Mouse (Mus musculus): Measurements from ENCODE around the gene Hoxa1. TPM values are rescaled to one million over a fixed set of nuclear protein-coding genes. Genes with fewer than 3 reads are reported as not detected.

Hoxa1 gene
- polyA plus RNA-seq, 1 experiment = 2.4 TPM

DNA sequence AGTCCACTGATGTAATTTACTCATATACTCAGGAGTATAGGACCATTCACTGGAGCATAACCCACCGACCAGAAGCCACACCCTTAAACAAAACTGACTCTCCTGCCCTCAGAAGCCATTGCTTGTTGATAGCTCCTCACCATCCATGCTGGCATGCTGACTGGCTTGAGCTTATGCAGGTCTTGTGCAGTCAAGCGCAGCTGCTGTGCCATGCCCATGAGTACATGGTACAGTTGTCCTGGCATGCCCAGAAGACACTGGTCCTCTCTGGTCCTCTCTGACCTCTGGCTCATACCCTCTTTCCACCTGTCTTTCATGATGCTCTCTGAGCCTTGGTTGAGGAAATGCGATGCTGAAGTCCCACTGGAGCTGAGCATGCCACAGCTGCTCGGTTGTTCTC, 34.4 kb downstream of the Hoxa1 start:
- H3K27ac ChIP-seq (ENCODE audit: insufficient read depth, low read length) = no peak overlapping the region
- H3K4me1 ChIP-seq (ENCODE audit: control insufficient read depth, insufficient read depth, low read length) = no peaks in the 10 kb centered on the region
- H3K4me3 ChIP-seq (ENCODE audit: insufficient read depth, low read length) = no peak overlapping the region
- TF ChIP-seq POLR2A (IDR thresholded peaks at IDR 0.05; ENCODE audit: low read depth, low read length) (no peak), CTCF (IDR thresholded peaks at IDR 0.05; ENCODE audit: borderline replicate concordance, insufficient read depth, low read length) (no peak)

DNA sequence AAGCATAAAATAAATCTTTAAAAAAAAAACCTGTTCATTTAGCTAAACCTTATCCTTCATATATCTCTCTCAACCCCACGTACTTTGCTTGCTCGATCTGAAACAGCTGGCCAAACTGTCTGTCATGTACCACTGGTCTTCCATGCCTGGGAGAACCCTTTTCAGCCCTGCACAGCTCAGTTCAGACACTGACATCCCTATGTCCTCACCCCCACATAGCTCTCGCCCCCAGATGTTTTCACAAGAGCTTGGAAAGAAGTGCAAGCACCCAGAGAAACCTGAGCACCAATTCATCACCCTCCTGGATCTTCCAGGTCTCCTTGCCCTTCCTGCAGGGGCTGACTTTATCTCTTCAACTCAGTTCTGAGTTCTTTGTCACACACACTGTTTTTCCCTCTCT, 36.9 kb downstream of the Hoxa1 start:
- no peaks in the 10 kb centered on the region for H3K4me1 ChIP-seq (ENCODE audit: control insufficient read depth, insufficient read depth, low read length)
- no peak overlapping the region for H3K4me3 ChIP-seq (ENCODE audit: insufficient read depth, low read length)
- TF ChIP-seq POLR2A (IDR thresholded peaks at IDR 0.05; ENCODE audit: low read depth, low read length) (no peak), CTCF (IDR thresholded peaks at IDR 0.05; ENCODE audit: borderline replicate concordance, insufficient read depth, low read length) (no peak)
- no peak overlapping the region for H3K27ac ChIP-seq (ENCODE audit: insufficient read depth, low read length)

DNA sequence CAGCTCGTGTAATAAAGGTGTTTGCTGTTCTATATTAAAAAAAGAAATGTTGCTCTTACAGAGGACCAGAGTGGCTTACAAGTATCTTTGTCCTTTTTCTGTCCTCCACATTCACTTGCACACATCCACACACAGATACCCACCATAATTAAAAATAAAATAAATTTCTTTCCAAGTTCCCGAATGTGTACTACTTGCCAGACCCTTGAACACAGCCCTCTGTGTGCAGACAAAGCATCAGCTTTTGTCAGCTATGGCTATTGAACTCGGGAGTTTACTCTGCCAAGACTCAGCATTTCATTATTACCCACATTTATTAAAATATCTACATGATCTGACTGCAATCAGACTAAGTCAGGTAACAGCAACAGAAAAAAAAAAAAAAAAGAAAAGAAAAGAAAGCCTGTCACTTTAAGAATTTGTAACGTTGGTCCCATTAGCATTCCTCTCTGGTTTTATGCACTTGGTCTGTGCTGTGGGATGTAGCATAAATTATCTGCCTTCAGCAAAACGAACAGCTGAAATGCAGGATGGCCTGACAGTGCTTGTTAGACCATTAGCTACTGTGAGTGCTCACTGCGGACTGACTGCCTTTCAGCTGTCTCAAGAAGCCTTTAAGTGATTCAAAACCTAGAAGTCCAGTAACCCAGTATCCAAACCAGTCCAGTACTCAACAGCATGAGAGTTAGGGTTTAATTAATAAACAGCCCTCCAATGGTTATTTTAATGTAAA, 39.0 kb downstream of the Hoxa1 start:
- Histone ChIP-seq H3K27ac (ENCODE audit: insufficient read depth, low read length) (no peak overlapping the region), H3K4me3 (ENCODE audit: insufficient read depth, low read length) (no peak overlapping the region), H3K4me1 (ENCODE audit: control insufficient read depth, insufficient read depth, low read length) (no peaks in the 10 kb centered on the region)
- TF ChIP-seq CTCF (IDR thresholded peaks at IDR 0.05; ENCODE audit: borderline replicate concordance, insufficient read depth, low read length) (no peak), POLR2A (IDR thresholded peaks at IDR 0.05; ENCODE audit: low read depth, low read length) (no peak)

DNA sequence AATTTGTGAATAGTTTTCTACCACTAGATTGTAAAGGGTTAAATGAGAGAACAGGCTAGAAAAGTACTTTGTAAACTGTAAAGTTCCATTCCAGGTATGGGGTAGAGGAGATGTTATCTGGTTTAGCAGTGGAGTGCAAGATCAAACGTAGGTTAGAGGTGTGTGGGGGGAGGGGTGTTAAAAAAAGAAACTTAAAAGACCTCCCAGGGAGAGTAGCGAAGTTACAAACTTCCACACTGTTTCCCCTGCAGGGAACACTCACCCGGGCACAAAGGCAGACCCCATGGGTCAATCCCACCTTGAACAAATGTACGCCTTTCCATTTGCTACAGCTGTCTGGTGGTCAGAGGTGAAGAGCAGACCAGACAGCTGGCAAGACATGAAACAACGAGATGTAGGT, 42.2 kb downstream of the Hoxa1 start:
- Histone ChIP-seq H3K27ac (ENCODE audit: insufficient read depth, low read length) (no peak overlapping the region), H3K4me3 (ENCODE audit: insufficient read depth, low read length) (no peak overlapping the region), H3K4me1 (ENCODE audit: control insufficient read depth, insufficient read depth, low read length) (no peaks in the 10 kb centered on the region)
- no peak for TF ChIP-seq POLR2A (IDR thresholded peaks at IDR 0.05; ENCODE audit: low read depth, low read length)
- no peak for TF ChIP-seq CTCF (IDR thresholded peaks at IDR 0.05; ENCODE audit: borderline replicate concordance, insufficient read depth, low read length)

DNA sequence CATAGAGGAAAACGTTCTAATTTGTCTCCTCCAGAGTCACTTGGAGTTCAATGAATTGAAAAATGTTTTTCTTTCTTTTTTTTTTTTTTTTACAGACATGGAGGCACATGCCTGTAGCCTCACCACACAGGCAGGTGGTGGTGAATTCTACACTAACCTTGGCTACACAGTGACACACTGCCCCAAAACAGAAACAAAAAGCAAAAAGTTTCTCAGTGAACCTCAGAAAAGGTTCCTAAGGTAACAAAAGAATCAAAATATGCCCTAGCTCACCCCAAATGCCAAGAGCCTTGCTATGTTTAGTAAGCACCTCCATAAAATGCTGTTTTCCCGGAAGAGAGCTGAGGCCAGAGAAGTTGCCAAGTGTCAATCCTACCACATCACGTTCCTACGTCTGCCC, 46.3 kb downstream of the Hoxa1 start:
- H3K4me1 ChIP-seq (ENCODE audit: control insufficient read depth, insufficient read depth, low read length) = no peaks in the 10 kb centered on the region
- no peak overlapping the region for H3K27ac ChIP-seq (ENCODE audit: insufficient read depth, low read length)
- TF ChIP-seq CTCF (IDR thresholded peaks at IDR 0.05; ENCODE audit: borderline replicate concordance, insufficient read depth, low read length) (no peak), POLR2A (IDR thresholded peaks at IDR 0.05; ENCODE audit: low read depth, low read length) (no peak)
- no peak overlapping the region for H3K4me3 ChIP-seq (ENCODE audit: insufficient read depth, low read length)

DNA sequence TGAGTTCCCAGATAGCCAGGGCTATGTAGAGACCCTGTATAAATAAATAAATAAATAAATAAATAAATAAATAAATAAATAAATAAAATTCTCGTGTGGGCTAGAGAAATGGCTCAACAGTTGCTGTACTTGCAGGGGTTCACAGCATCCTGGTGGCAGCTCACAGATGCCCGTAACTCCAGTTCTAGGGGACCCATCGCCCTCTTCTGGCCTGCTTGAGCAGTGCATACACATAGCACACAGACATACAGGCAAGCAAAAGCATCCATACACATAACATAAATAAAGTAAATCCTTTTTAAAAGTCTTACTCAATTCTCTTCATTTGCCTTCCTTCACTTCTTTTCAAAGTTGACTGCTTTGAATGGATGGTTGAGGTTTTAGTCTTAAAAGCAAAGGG, 50.7 kb downstream of the Hoxa1 start:
- Histone ChIP-seq H3K4me1 (ENCODE audit: control insufficient read depth, insufficient read depth, low read length) (no peaks in the 10 kb centered on the region), H3K4me3 (ENCODE audit: insufficient read depth, low read length) (no peak overlapping the region), H3K27ac (ENCODE audit: insufficient read depth, low read length) (no peak overlapping the region)
- TF ChIP-seq POLR2A (IDR thresholded peaks at IDR 0.05; ENCODE audit: low read depth, low read length) (no peak), CTCF (IDR thresholded peaks at IDR 0.05; ENCODE audit: borderline replicate concordance, insufficient read depth, low read length) (no peak)

DNA sequence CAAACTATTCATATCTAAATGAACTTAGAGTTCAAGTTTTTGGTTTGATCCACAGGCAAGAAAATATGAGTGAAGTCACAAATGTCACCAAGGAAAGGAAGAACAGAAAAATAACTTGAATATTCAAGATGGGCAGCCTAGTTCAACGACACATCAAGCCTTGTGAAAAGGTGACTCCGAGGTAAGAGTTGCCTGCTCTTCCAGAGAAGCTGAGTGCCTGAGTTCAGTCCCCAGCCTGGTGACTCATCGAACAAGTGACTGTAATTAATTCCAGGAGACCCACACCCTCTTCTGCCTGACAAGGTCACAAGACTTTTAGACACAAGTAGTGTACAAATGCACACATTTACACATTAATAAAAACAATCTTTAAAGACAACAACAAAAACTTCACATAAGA, 51.4 kb downstream of the Hoxa1 start:
- 0 out of 2 replicates have a peak, but pooled peaks cover 3% of the 10 kb centered on the region for H3K4me1 ChIP-seq (ENCODE audit: control insufficient read depth, insufficient read depth, low read length)
- no peak overlapping the region for H3K27ac ChIP-seq (ENCODE audit: insufficient read depth, low read length)
- no peak for TF ChIP-seq POLR2A (IDR thresholded peaks at IDR 0.05; ENCODE audit: low read depth, low read length)
- no peak for TF ChIP-seq CTCF (IDR thresholded peaks at IDR 0.05; ENCODE audit: borderline replicate concordance, insufficient read depth, low read length)
- no peak overlapping the region for H3K4me3 ChIP-seq (ENCODE audit: insufficient read depth, low read length)

DNA sequence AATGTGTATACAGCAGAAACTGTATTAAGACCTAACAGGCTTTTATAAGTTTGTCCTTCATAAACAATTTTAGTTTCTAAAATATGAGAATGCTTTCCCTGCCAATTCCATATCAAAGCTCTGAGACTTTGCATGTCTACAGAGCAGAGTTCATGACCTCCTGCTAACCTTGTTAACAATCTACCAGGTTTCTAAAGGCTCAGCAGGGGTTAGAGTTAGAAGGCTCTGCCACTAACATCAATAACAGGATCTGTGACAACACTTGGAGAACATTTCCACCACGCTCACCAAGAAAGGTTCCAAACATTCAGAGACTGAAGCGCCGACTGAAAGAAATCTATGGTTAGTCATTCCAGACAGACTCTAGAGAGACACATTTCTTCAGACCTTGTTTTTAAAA, 51.9 kb downstream of the Hoxa1 start:
- Histone ChIP-seq H3K27ac (ENCODE audit: insufficient read depth, low read length) (no peak overlapping the region), H3K4me3 (ENCODE audit: insufficient read depth, low read length) (no peak overlapping the region), H3K4me1 (ENCODE audit: control insufficient read depth, insufficient read depth, low read length) (0 out of 2 replicates have a peak, but pooled peaks cover 3% of the 10 kb centered on the region)
- no peak for TF ChIP-seq CTCF (IDR thresholded peaks at IDR 0.05; ENCODE audit: borderline replicate concordance, insufficient read depth, low read length)
- no peak for TF ChIP-seq POLR2A (IDR thresholded peaks at IDR 0.05; ENCODE audit: low read depth, low read length)

Other genes with a start within 250 kb of the Hoxa1 start
- 57.3 and 59.1 TPM in 2 replicates for gene Skap2, start 145.8 kb downstream of the Hoxa1 start, polyA plus RNA-seq (2011; ENCODE audit: insufficient read length, low read depth, missing spikeins)
- 4.3 and 4.8 TPM in 2 replicates for gene Hoxa2, start 6.5 kb upstream of the Hoxa1 start, polyA plus RNA-seq (2011; ENCODE audit: insufficient read length, low read depth, missing spikeins)
- gene 5730596B20Rik, start 19.2 kb upstream of the Hoxa1 start, polyA plus RNA-seq (2011; ENCODE audit: insufficient read length, low read depth, missing spikeins) = 0.23 TPM in 1 of 2 replicates, not detected in the other
- 3.0 and 4.2 TPM in 2 replicates for gene Hoxa4, start 33.4 kb upstream of the Hoxa1 start, polyA plus RNA-seq (2011; ENCODE audit: insufficient read length, low read depth, missing spikeins)
- gene Hoxa5, start 46.3 kb upstream of the Hoxa1 start, polyA plus RNA-seq (2011; ENCODE audit: insufficient read length, low read depth, missing spikeins) = 11.9 and 18.6 TPM in 2 replicates
- gene Hoxa6, start 50.4 kb upstream of the Hoxa1 start, polyA plus RNA-seq (2011; ENCODE audit: insufficient read length, low read depth, missing spikeins) = 2.8 and 4.2 TPM in 2 replicates
- 10.2 and 13.5 TPM in 2 replicates for gene Hoxa3, start 55.0 kb upstream of the Hoxa1 start, polyA plus RNA-seq (2011; ENCODE audit: insufficient read length, low read depth, missing spikeins)
- gene Gm28308, start 55.0 kb upstream of the Hoxa1 start, polyA plus RNA-seq (2011; ENCODE audit: insufficient read length, low read depth, missing spikeins) = 0.89 TPM in 1 of 2 replicates, not detected in the other
- 15.8 and 21.6 TPM in 2 replicates for gene Hoxa7, start 63.5 kb upstream of the Hoxa1 start, polyA plus RNA-seq (2011; ENCODE audit: insufficient read length, low read depth, missing spikeins)
- gene Hoxa9, start 72.8 kb upstream of the Hoxa1 start, polyA plus RNA-seq (2011; ENCODE audit: insufficient read length, low read depth, missing spikeins) = 9.9 and 13.6 TPM in 2 replicates
- gene Hoxa10, start 82.5 kb upstream of the Hoxa1 start, polyA plus RNA-seq (2011; ENCODE audit: insufficient read length, low read depth, missing spikeins) = 12.1 and 18.2 TPM in 2 replicates
- gene Hoxa11, start 87.5 kb upstream of the Hoxa1 start, polyA plus RNA-seq (2011; ENCODE audit: insufficient read length, low read depth, missing spikeins) = 5.1 and 9.2 TPM in 2 replicates
- gene Hoxa13, start 102.6 kb upstream of the Hoxa1 start, polyA plus RNA-seq (2011; ENCODE audit: insufficient read length, low read depth, missing spikeins) = 3.3 and 5.0 TPM in 2 replicates
- gene Evx1, start 155.2 kb upstream of the Hoxa1 start, polyA plus RNA-seq (2011; ENCODE audit: insufficient read length, low read depth, missing spikeins) = not detected in 2 replicates